Mouse (Mus musculus) regulatory T cell (primary cell): ENCODE measurements around the gene Tinf2.

ENCODE experiments used
- in situ Hi-C: fragments of 300-600 bp; cut with MboI, MseI; formaldehyde crosslinking; loops from one replicate; pipeline ENCODE4 v1.15.1; 2025; ENCODE audit warnings: high pct_unique_total_duplicates

Gene Tinf2

GRCm38 (mm10) chr14:55681160-55682117, at the start of gene Tinf2:
Gene Tinf2, minus strand, starts transcription at chr14:55681820.
- in situ Hi-C loops, result loop anchor here (5.0 kb wide), 1 partner anchor 41 kb away; the partner anchor contains the start of gene Rabggta

- in situ Hi-C loops, result no loop called here
These were observed 49.0 kb upstream of the Tinf2 start for GRCm38 (mm10) chr14:55730531-55731032.

- in situ Hi-C loops, result no loop called here
These were observed 48.5 kb upstream of the Tinf2 start for GRCm38 (mm10) chr14:55730116-55730515.

GRCm38 (mm10) chr14:55727889-55728685, 46.5 kb upstream of the Tinf2 start:
- in situ Hi-C loops, result no loop called here

- in situ Hi-C loops, result no loop called here
These were observed 44.6 kb upstream of the Tinf2 start for GRCm38 (mm10) chr14:55726261-55726660.

- in situ Hi-C loops, result loop anchor here (5.0 kb wide), 1 partner anchor 42 kb away; the partner anchor contains the start of gene Tinf2
These were observed 42.8 kb upstream of the Tinf2 start for GRCm38 (mm10) chr14:55724411-55724871.

- in situ Hi-C loops, result loop anchor here (5.0 kb wide), 1 partner anchor 41 kb away; the partner anchor contains the start of gene Tinf2
These were observed 41.8 kb upstream of the Tinf2 start for GRCm38 (mm10) chr14:55723433-55723832.

GRCm38 (mm10) chr14:55722438-55722945, 40.9 kb upstream of the Tinf2 start:
- in situ Hi-C loops, result loop anchor here (5.0 kb wide), 1 partner anchor 40 kb away; the partner anchor contains the start of gene Tinf2

- in situ Hi-C loops, result loop anchor here (5.0 kb wide), 1 partner anchor 40 kb away; the partner anchor contains the start of gene Tinf2
These were observed 40.2 kb upstream of the Tinf2 start, which contains the start of gene Rabggta for GRCm38 (mm10) chr14:55721700-55722437. Gene Rabggta, minus strand, starts transcription at chr14:55722263.

- in situ Hi-C loops, result loop anchor here (5.0 kb wide), 1 partner anchor 39 kb away; the partner anchor contains the start of gene Tinf2
These were observed 39.5 kb upstream of the Tinf2 start for GRCm38 (mm10) chr14:55721076-55721475.

GRCm38 (mm10) chr14:55720666-55721065, 39.0 kb upstream of the Tinf2 start:
- in situ Hi-C loops, result loop anchor here (5.0 kb wide), 1 partner anchor 38 kb away; the partner anchor contains the start of gene Tinf2

- in situ Hi-C loops, result loop anchor here (5.0 kb wide), 1 partner anchor 37 kb away; the partner anchor contains the start of gene Tinf2
These were observed 38.1 kb upstream of the Tinf2 start for GRCm38 (mm10) chr14:55719737-55720136.

- in situ Hi-C loops, result no loop called here
These were observed 35.3 kb upstream of the Tinf2 start for GRCm38 (mm10) chr14:55716884-55717283.

GRCm38 (mm10) chr14:55716271-55716670, 34.7 kb upstream of the Tinf2 start:
- in situ Hi-C loops, result no loop called here

GRCm38 (mm10) chr14:55714893-55715292, 33.3 kb upstream of the Tinf2 start:
- in situ Hi-C loops, result no loop called here

- in situ Hi-C loops, result no loop called here
These were observed 32.1 kb upstream of the Tinf2 start, which contains the start of gene Tgm1 for GRCm38 (mm10) chr14:55713729-55714122. Gene Tgm1, minus strand, starts transcription at chr14:55713926.

- in situ Hi-C loops, result no loop called here
These were observed 31.5 kb upstream of the Tinf2 start for GRCm38 (mm10) chr14:55713007-55713728.

GRCm38 (mm10) chr14:55711786-55712185, 30.2 kb upstream of the Tinf2 start:
- in situ Hi-C loops, result no loop called here

- in situ Hi-C loops, result no loop called here
These were observed 27.9 kb upstream of the Tinf2 start for GRCm38 (mm10) chr14:55709509-55709908.

GRCm38 (mm10) chr14:55707397-55707796, 25.8 kb upstream of the Tinf2 start:
- in situ Hi-C loops, result no loop called here
